8 mouse cellular contexts compared by ENCODE assay signal in the genomic region with DNA sequence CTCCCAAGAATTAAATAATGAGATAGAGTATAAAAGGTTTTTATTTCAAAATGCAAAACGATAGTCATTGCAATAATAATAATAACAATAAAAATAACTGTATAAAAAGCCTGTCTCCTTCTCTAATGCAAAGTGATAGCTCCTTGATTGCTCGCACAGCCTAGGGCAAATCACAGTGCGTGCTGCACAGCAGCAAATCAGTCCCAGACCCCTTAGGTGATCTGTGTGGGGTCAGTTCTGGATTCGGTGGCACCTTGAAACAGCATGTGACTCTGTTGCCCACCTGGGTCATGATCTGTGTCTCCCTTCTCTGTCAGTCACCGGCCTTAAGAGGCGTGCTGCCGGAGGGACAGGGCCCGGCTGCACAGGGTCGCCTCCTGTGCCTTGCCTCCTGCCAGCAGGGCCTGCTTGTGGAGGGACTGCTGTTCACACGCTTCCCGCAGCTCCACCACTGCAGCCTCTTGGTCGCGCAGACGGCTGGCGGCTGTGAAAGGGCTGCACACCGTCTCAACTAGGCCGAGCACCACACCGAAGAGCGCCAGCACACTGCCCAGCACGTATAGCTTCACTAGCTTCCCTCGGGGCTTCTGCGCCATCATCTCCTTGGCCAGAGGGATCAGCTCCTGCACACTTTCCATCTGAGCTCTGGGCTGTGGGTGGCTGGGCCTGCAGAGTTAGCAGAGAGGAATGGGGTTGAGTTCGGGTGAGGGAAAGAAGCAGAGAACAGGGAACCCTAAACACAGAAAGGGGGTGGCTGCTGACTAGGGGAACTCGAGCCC. TPM values are rescaled to one million over a fixed set of nuclear protein-coding genes. Genes with fewer than 3 reads are reported as not detected.
DNase-seq lines count a peak whose midpoint lies in the region; ATAC-seq and TF ChIP-seq lines count a peak whose summit lies in the region.

No protein-coding gene starts in this region.

- H3K27ac ChIP-seq in heart, adult 2 months = peak overlapping the region; percentile 81
- H3K27ac ChIP-seq in brown adipose tissue, adult 24 weeks (replicated peaks; ENCODE audit: low read depth, low read length) = peak overlapping the region; percentile 96
- peak overlapping the region; percentile 46; the same call in 1 of the 2 replicates for H3K27ac ChIP-seq in forebrain, embryonic 11.5 days (ENCODE audit: low read depth, low read length)
- H3K27ac ChIP-seq in hindbrain, embryonic 14.5 days = peak overlapping the region; percentile 65
- peak overlapping the region; percentile 81 for H3K27ac ChIP-seq in limb, embryonic 13.5 days
- H3K27ac ChIP-seq in midbrain, embryonic 15.5 days = peak overlapping the region; percentile 63

- peak overlapping the region; percentile 65 for H3K4me2 ChIP-seq in forebrain, embryonic 11.5 days (ENCODE audit: low read depth, low read length, severe bottlenecking)
- peak overlapping the region; percentile 50 for H3K4me2 ChIP-seq in hindbrain, embryonic 14.5 days (replicated peaks)
- H3K4me2 ChIP-seq in limb, embryonic 13.5 days (replicated peaks) = peak overlapping the region; percentile 72
- peak overlapping the region; percentile 54 for H3K4me2 ChIP-seq in midbrain, embryonic 15.5 days

- DNase-seq in heart, adult 2 months = peak; percentile 56 to 67
- no peak for DNase-seq in heart, adult 8-10 months (ENCODE audit: low spot score)
- DNase-seq in forebrain, embryonic 11.5 days (ENCODE audit: low spot score) = peak; percentile 69
- DNase-seq in hindbrain, embryonic 14.5 days (ENCODE audit: low spot score) = peak; percentile 33
- DNase-seq in yolk sac, embryonic 10.5 days (ENCODE audit: low spot score) = peak; percentile 40

- intact Hi-C loops in heart, adult 2 months (cut with DNase I) = loop anchor here (5.0 kb wide), 1 partner anchor 110 kb away; no protein-coding TSS in a partner anchor

- TF ChIP-seq EP300 in heart, adult 2 months (IDR thresholded peaks at IDR 0.05; ENCODE audit: insufficient read depth, low read depth, low read length) = no peak

- 21% methylated on average over 24 of the region's 24 CpGs for WGBS in heart, adult 2 months
- whole genome bisulfite sequencing in forebrain, embryonic 11.5 days = 7% methylated on average over 24 of the region's 24 CpGs
- 8% methylated on average over 24 of the region's 24 CpGs for WGBS in hindbrain, embryonic 14.5 days
- 10% methylated on average over 24 of the region's 24 CpGs for WGBS in limb, embryonic 13.5 days
- 7% methylated on average over 24 of the region's 24 CpGs for WGBS in midbrain, embryonic 15.5 days

- TF ChIP-seq CTCF in heart, adult 2 months (IDR thresholded peaks at IDR 0.05) = no peak

- TF ChIP-seq POLR2A in heart, adult 2 months (IDR thresholded peaks at IDR 0.05; ENCODE audit: insufficient read depth, low read depth, low read length) = no peak

- peak overlapping the region; percentile 67 for H3K4me3 ChIP-seq in heart, adult 2 months
- H3K4me3 ChIP-seq in brown adipose tissue, adult 24 weeks (ENCODE audit: insufficient read depth, low read depth, low read length) = peak overlapping the region; percentile 68
- peak overlapping the region; percentile 35 for H3K4me3 ChIP-seq in forebrain, embryonic 11.5 days (ENCODE audit: low read depth, low read length)
- H3K4me3 ChIP-seq in hindbrain, embryonic 14.5 days (replicated peaks; ENCODE audit: low read length) = peak overlapping the region; percentile 18
- H3K4me3 ChIP-seq in limb, embryonic 13.5 days = peak overlapping the region; percentile 50
- peak overlapping the region; percentile 28 for H3K4me3 ChIP-seq in midbrain, embryonic 15.5 days

- H3K4me1 ChIP-seq in heart, adult 2 months (ENCODE audit: control insufficient read depth, insufficient read depth, low read length) = peaks cover 4% of the 10 kb centered on the region
- peaks cover 5% of the 10 kb centered on the region; the same call in 1 of the 2 replicates for H3K4me1 ChIP-seq in brown adipose tissue, adult 24 weeks (ENCODE audit: control insufficient read depth, insufficient read depth, insufficient read length, low read length)
- H3K4me1 ChIP-seq in forebrain, embryonic 11.5 days (replicated peaks; ENCODE audit: control insufficient read depth, insufficient read depth, low read length) = peaks cover 11% of the 10 kb centered on the region
- H3K4me1 ChIP-seq in hindbrain, embryonic 14.5 days (replicated peaks; ENCODE audit: control insufficient read depth, insufficient read depth, low read length) = peaks cover 13% of the 10 kb centered on the region
- peaks cover 20% of the 10 kb centered on the region for H3K4me1 ChIP-seq in limb, embryonic 13.5 days
- H3K4me1 ChIP-seq in midbrain, embryonic 15.5 days = peaks cover 13% of the 10 kb centered on the region

- peak; percentile 79 for ATAC-seq in forebrain, embryonic 11.5 days (replicated peaks; ENCODE audit: low FRiP score)
- ATAC-seq in hindbrain, embryonic 14.5 days (ENCODE audit: low FRiP score) = peak; percentile 68
- peak; percentile 74 for ATAC-seq in limb, embryonic 13.5 days (ENCODE audit: low FRiP score, low read depth)
- peak; percentile 83 for ATAC-seq in midbrain, embryonic 15.5 days (replicated peaks)

- peaks cover 4% of the 10 kb centered on the region; the same call in 1 of the 2 replicates for H3K36me3 ChIP-seq in heart, adult 2 months (ENCODE audit: control insufficient read depth, insufficient read depth, low read length)
- H3K36me3 ChIP-seq in forebrain, embryonic 11.5 days (ENCODE audit: control insufficient read depth, insufficient read depth, low read length) = no peaks in the 10 kb centered on the region
- H3K36me3 ChIP-seq in hindbrain, embryonic 14.5 days (replicated peaks; ENCODE audit: control insufficient read depth, insufficient read depth) = no peaks in the 10 kb centered on the region
- no peaks in the 10 kb centered on the region for H3K36me3 ChIP-seq in limb, embryonic 13.5 days
- H3K36me3 ChIP-seq in midbrain, embryonic 15.5 days (replicated peaks) = no peaks in the 10 kb centered on the region

- H3K79me2 ChIP-seq in heart, adult 2 months (replicated peaks; ENCODE audit: control insufficient read depth, insufficient read depth, low read length) = no peaks in the 10 kb centered on the region

- peak overlapping the region; percentile 77 for H3K9ac ChIP-seq in heart, adult 2 months (ENCODE audit: low read depth, low read length)
- peak overlapping the region; percentile 71 for H3K9ac ChIP-seq in forebrain, embryonic 11.5 days (ENCODE audit: low read length)
- peak overlapping the region; percentile 57 for H3K9ac ChIP-seq in hindbrain, embryonic 14.5 days
- H3K9ac ChIP-seq in limb, embryonic 13.5 days = peak overlapping the region; percentile 77
- H3K9ac ChIP-seq in midbrain, embryonic 15.5 days = peak overlapping the region; percentile 44

- H3K27me3 ChIP-seq in heart, adult 2 months (ENCODE audit: control insufficient read depth, insufficient read depth, low read length) = no peaks in the 10 kb centered on the region
- H3K27me3 ChIP-seq in forebrain, embryonic 11.5 days (ENCODE audit: control insufficient read depth, insufficient read depth, low read length) = no peaks in the 10 kb centered on the region
- no peaks in the 10 kb centered on the region for H3K27me3 ChIP-seq in hindbrain, embryonic 14.5 days (ENCODE audit: control insufficient read depth, insufficient read depth, low read length)
- no peaks in the 10 kb centered on the region for H3K27me3 ChIP-seq in limb, embryonic 13.5 days
- no peaks in the 10 kb centered on the region for H3K27me3 ChIP-seq in midbrain, embryonic 15.5 days (replicated peaks)

- no peaks in the 10 kb centered on the region for H3K9me3 ChIP-seq in forebrain, embryonic 11.5 days (ENCODE audit: control insufficient read depth, low read length)
- H3K9me3 ChIP-seq in hindbrain, embryonic 14.5 days (ENCODE audit: control insufficient read depth, low read length) = no peaks in the 10 kb centered on the region
- no peaks in the 10 kb centered on the region for H3K9me3 ChIP-seq in limb, embryonic 13.5 days
- no peaks in the 10 kb centered on the region for H3K9me3 ChIP-seq in midbrain, embryonic 15.5 days

RNA-seq across cellular contexts. Expression of gene G0s2, which starts 0.7 kb away (rescaled TPM):
- total RNA-seq in heart, adult 2 months (2021) = 10 to 100 TPM; 44.8 to 57.9 TPM
- 200 and 229 TPM in 2 replicates for polyA plus RNA-seq in heart, adult 2 months (2012; rRNA removed)
- total RNA-seq in heart, adult 8-10 months (2022) = 10 to 100 TPM; 54.6 to 72.1 (median 63.9) TPM
- 473 and 1,174 TPM in 2 replicates for polyA plus RNA-seq in brown adipose tissue, adult 24 weeks (2012; ENCODE audit: insufficient read depth, insufficient read length, missing spikeins)
- polyA plus RNA-seq in forebrain, embryonic 11.5 days (2014; fragmentation: Nextera tagmentation; extraction: Ambion mirVana) = 6.5 and 6.8 TPM in 2 replicates
- polyA plus RNA-seq in hindbrain, embryonic 14.5 days (2014; fragmentation: Nextera tagmentation; extraction: Ambion mirVana) = 6.5 and 9.6 TPM in 2 replicates
- polyA plus RNA-seq in limb, embryonic 13.5 days (2015; fragmentation: Nextera tagmentation; extraction: Ambion mirVana) = 18.7 and 19.3 TPM in 2 replicates
- polyA plus RNA-seq in midbrain, embryonic 15.5 days (2015; fragmentation: Nextera tagmentation; extraction: Ambion mirVana) = 5.3 and 6.6 TPM in 2 replicates

RNA-seq across cellular contexts. Expression of gene Hsd11b1, which starts 8.5 kb away (rescaled TPM):
- total RNA-seq in heart, adult 2 months (2021) = 10 to 100 TPM; 10.5 to 15.1 TPM
- 18.8 and 20.9 TPM in 2 replicates for polyA plus RNA-seq in heart, adult 2 months (2012; rRNA removed)
- 10 to 100 TPM in 2 of 4 experiments, 1 to 10 TPM in 2; 9.4 to 17.3 (median 12.4) TPM for total RNA-seq in heart, adult 8-10 months (2022)
- polyA plus RNA-seq in brown adipose tissue, adult 24 weeks (2012; ENCODE audit: insufficient read depth, insufficient read length, missing spikeins) = 219 and 423 TPM in 2 replicates
- not detected in 2 replicates for polyA plus RNA-seq in forebrain, embryonic 11.5 days (2014; fragmentation: Nextera tagmentation; extraction: Ambion mirVana)
- not detected in 2 replicates for polyA plus RNA-seq in hindbrain, embryonic 14.5 days (2014; fragmentation: Nextera tagmentation; extraction: Ambion mirVana)
- 0.86 and 1.3 TPM in 2 replicates for polyA plus RNA-seq in limb, embryonic 13.5 days (2015; fragmentation: Nextera tagmentation; extraction: Ambion mirVana)
- 0.41 TPM in 1 of 2 replicates, not detected in the other for polyA plus RNA-seq in midbrain, embryonic 15.5 days (2015; fragmentation: Nextera tagmentation; extraction: Ambion mirVana)

Comparison
In these comparisons a context has a peak if more than half of its experiments do, and no peak if none do; other contexts are left out.
1. H3K27ac ChIP-seq: peak in every context shown above with its lines; median percentile 96 in brown adipose tissue, adult 24 weeks; 81 in heart, adult 2 months; 81 in limb, embryonic 13.5 days; 65 in hindbrain, embryonic 14.5 days; 63 in midbrain, embryonic 15.5 days; 46 in forebrain, embryonic 11.5 days.
2. H3K4me3 ChIP-seq: peak in every context shown above with its lines; median percentile 68 in brown adipose tissue, adult 24 weeks; 67 in heart, adult 2 months; 50 in limb, embryonic 13.5 days; 35 in forebrain, embryonic 11.5 days; 28 in midbrain, embryonic 15.5 days; 18 in hindbrain, embryonic 14.5 days.
3. RNA of gene Hsd11b1, which starts 8.5 kb away (polyA plus RNA-seq): 219 to 423 TPM in brown adipose tissue, adult 24 weeks; 18.8 to 20.9 TPM in heart, adult 2 months, 0.86 to 1.3 TPM in limb, embryonic 13.5 days, not detected in hindbrain, embryonic 14.5 days, not detected in forebrain, embryonic 11.5 days and 0.41 TPM in midbrain, embryonic 15.5 days; every median in the first group is over 10 times any median in the second.
4. Peak in every context shown above with its lines, with median percentiles within 50 percentile points of each other: H3K9ac ChIP-seq, ATAC-seq and H3K4me2 ChIP-seq.